Mouse (Mus musculus): ENCODE measurements around the gene Tmem254c. TPM values are rescaled to one million over a fixed set of nuclear protein-coding genes. Genes with fewer than 3 reads are reported as not detected.
"Not testable (repeated sequence)": the region's sequence is repeated elsewhere in the genome, so short reads cannot be mapped to it uniquely, and the experiment has no call there.

The Tmem254c gene
- 19.9 and 24.4 TPM in 2 replicates for polyA plus RNA-seq (2014; fragmentation: Nextera tagmentation; extraction: Ambion mirVana)

GRCm38 (mm10) chr14:26067325-26067633 is at the start of gene Tmem254c:
Gene Tmem254c (minus strand): TSS chr14:26067355.
- not testable (repeated sequence) for H3K4me1 ChIP-seq (ENCODE audit: control insufficient read depth, insufficient read depth, low read length); H3K27ac ChIP-seq (replicated peaks; ENCODE audit: low read depth, low read length); DNase-seq (ENCODE audit: low spot score); H3K27me3 ChIP-seq (ENCODE audit: control insufficient read depth, insufficient read depth, low read length); H3K4me2 ChIP-seq (ENCODE audit: low read depth, severe bottlenecking); H3K4me3 ChIP-seq (ENCODE audit: low read depth, low read length); H3K9ac ChIP-seq (ENCODE audit: low read length); ATAC-seq (ENCODE audit: insufficient number of reproducible peaks, low FRiP score, low TSS enrichment, low read depth); H3K36me3 ChIP-seq (ENCODE audit: control insufficient read depth, insufficient read depth, low read length); H3K9me3 ChIP-seq (ENCODE audit: control insufficient read depth, low read length)
- WGBS: no CpG with 5 or more reads among the region's 10 CpGs

GRCm38 (mm10) chr14:26097622-26098021 is 30.5 kb upstream of the Tmem254c start:
- H3K36me3 ChIP-seq (ENCODE audit: control insufficient read depth, insufficient read depth, low read length); H3K4me2 ChIP-seq (ENCODE audit: low read depth, severe bottlenecking); H3K9me3 ChIP-seq (ENCODE audit: control insufficient read depth, low read length); H3K4me3 ChIP-seq (ENCODE audit: low read depth, low read length); H3K4me1 ChIP-seq (ENCODE audit: control insufficient read depth, insufficient read depth, low read length); DNase-seq (ENCODE audit: low spot score); ATAC-seq (ENCODE audit: insufficient number of reproducible peaks, low FRiP score, low TSS enrichment, low read depth); H3K9ac ChIP-seq (ENCODE audit: low read length); H3K27me3 ChIP-seq (ENCODE audit: control insufficient read depth, insufficient read depth, low read length); H3K27ac ChIP-seq (replicated peaks; ENCODE audit: low read depth, low read length): not testable (repeated sequence)
- no CpG with 5 or more reads among the region's 3 CpGs for WGBS

- no CpG with 5 or more reads among the region's 1 CpGs for whole genome bisulfite sequencing
- not testable (repeated sequence) for H3K4me2 ChIP-seq (ENCODE audit: low read depth, severe bottlenecking); H3K4me1 ChIP-seq (ENCODE audit: control insufficient read depth, insufficient read depth, low read length); H3K27ac ChIP-seq (replicated peaks; ENCODE audit: low read depth, low read length); H3K36me3 ChIP-seq (ENCODE audit: control insufficient read depth, insufficient read depth, low read length); H3K9me3 ChIP-seq (ENCODE audit: control insufficient read depth, low read length); DNase-seq (ENCODE audit: low spot score); H3K4me3 ChIP-seq (ENCODE audit: low read depth, low read length); ATAC-seq (ENCODE audit: insufficient number of reproducible peaks, low FRiP score, low TSS enrichment, low read depth); H3K27me3 ChIP-seq (ENCODE audit: control insufficient read depth, insufficient read depth, low read length); H3K9ac ChIP-seq (ENCODE audit: low read length)
Observed at GRCm38 (mm10) chr14:26081997-26082396, 14.8 kb upstream of the Tmem254c start, which contains the start of gene Cphx3. Gene Cphx3 (plus strand): TSS chr14:26082297.

- H3K4me1 ChIP-seq (ENCODE audit: control insufficient read depth, insufficient read depth, low read length); H3K27me3 ChIP-seq (ENCODE audit: control insufficient read depth, insufficient read depth, low read length); H3K4me3 ChIP-seq (ENCODE audit: low read depth, low read length); ATAC-seq (ENCODE audit: insufficient number of reproducible peaks, low FRiP score, low TSS enrichment, low read depth); H3K9ac ChIP-seq (ENCODE audit: low read length); H3K4me2 ChIP-seq (ENCODE audit: low read depth, severe bottlenecking); DNase-seq (ENCODE audit: low spot score); H3K27ac ChIP-seq (replicated peaks; ENCODE audit: low read depth, low read length); H3K36me3 ChIP-seq (ENCODE audit: control insufficient read depth, insufficient read depth, low read length); H3K9me3 ChIP-seq (ENCODE audit: control insufficient read depth, low read length): not testable (repeated sequence)
- WGBS: no CpG with 5 or more reads among the region's 6 CpGs
Observed at GRCm38 (mm10) chr14:26081216-26081615, 14.1 kb upstream of the Tmem254c start, which contains the start of gene Cphx2. Gene Cphx2 (plus strand): TSS chr14:26081516.

- not testable (repeated sequence) for H3K4me2 ChIP-seq (ENCODE audit: low read depth, severe bottlenecking); H3K9me3 ChIP-seq (ENCODE audit: control insufficient read depth, low read length); H3K4me3 ChIP-seq (ENCODE audit: low read depth, low read length); H3K36me3 ChIP-seq (ENCODE audit: control insufficient read depth, insufficient read depth, low read length); H3K27ac ChIP-seq (replicated peaks; ENCODE audit: low read depth, low read length); ATAC-seq (ENCODE audit: insufficient number of reproducible peaks, low FRiP score, low TSS enrichment, low read depth); H3K9ac ChIP-seq (ENCODE audit: low read length); H3K27me3 ChIP-seq (ENCODE audit: control insufficient read depth, insufficient read depth, low read length); H3K4me1 ChIP-seq (ENCODE audit: control insufficient read depth, insufficient read depth, low read length); DNase-seq (ENCODE audit: low spot score)
- WGBS: no CpG with 5 or more reads among the region's 5 CpGs
Observed at GRCm38 (mm10) chr14:26076620-26077390, 9.7 kb upstream of the Tmem254c start.

- H3K9ac ChIP-seq (ENCODE audit: low read length); H3K27ac ChIP-seq (replicated peaks; ENCODE audit: low read depth, low read length); H3K4me2 ChIP-seq (ENCODE audit: low read depth, severe bottlenecking); ATAC-seq (ENCODE audit: insufficient number of reproducible peaks, low FRiP score, low TSS enrichment, low read depth); H3K27me3 ChIP-seq (ENCODE audit: control insufficient read depth, insufficient read depth, low read length); DNase-seq (ENCODE audit: low spot score); H3K4me1 ChIP-seq (ENCODE audit: control insufficient read depth, insufficient read depth, low read length); H3K4me3 ChIP-seq (ENCODE audit: low read depth, low read length); H3K36me3 ChIP-seq (ENCODE audit: control insufficient read depth, insufficient read depth, low read length); H3K9me3 ChIP-seq (ENCODE audit: control insufficient read depth, low read length): not testable (repeated sequence)
- no CpG with 5 or more reads among the region's 44 CpGs for WGBS
Observed at GRCm38 (mm10) chr14:26066574-26067324, 406 bp downstream of the Tmem254c start.

GRCm38 (mm10) chr14:26059362-26059761 is 7.8 kb downstream of the Tmem254c start:
- not testable (repeated sequence) for H3K9me3 ChIP-seq (ENCODE audit: control insufficient read depth, low read length); H3K4me1 ChIP-seq (ENCODE audit: control insufficient read depth, insufficient read depth, low read length); ATAC-seq (ENCODE audit: insufficient number of reproducible peaks, low FRiP score, low TSS enrichment, low read depth); H3K4me2 ChIP-seq (ENCODE audit: low read depth, severe bottlenecking); H3K4me3 ChIP-seq (ENCODE audit: low read depth, low read length); H3K27me3 ChIP-seq (ENCODE audit: control insufficient read depth, insufficient read depth, low read length); H3K9ac ChIP-seq (ENCODE audit: low read length); H3K36me3 ChIP-seq (ENCODE audit: control insufficient read depth, insufficient read depth, low read length); DNase-seq (ENCODE audit: low spot score); H3K27ac ChIP-seq (replicated peaks; ENCODE audit: low read depth, low read length)
- WGBS: no CpG with 5 or more reads among the region's 6 CpGs

- not testable (repeated sequence) for H3K4me2 ChIP-seq (ENCODE audit: low read depth, severe bottlenecking); H3K9ac ChIP-seq (ENCODE audit: low read length); ATAC-seq (ENCODE audit: insufficient number of reproducible peaks, low FRiP score, low TSS enrichment, low read depth); H3K36me3 ChIP-seq (ENCODE audit: control insufficient read depth, insufficient read depth, low read length); H3K4me3 ChIP-seq (ENCODE audit: low read depth, low read length); H3K27me3 ChIP-seq (ENCODE audit: control insufficient read depth, insufficient read depth, low read length); H3K9me3 ChIP-seq (ENCODE audit: control insufficient read depth, low read length); DNase-seq (ENCODE audit: low spot score); H3K27ac ChIP-seq (replicated peaks; ENCODE audit: low read depth, low read length); H3K4me1 ChIP-seq (ENCODE audit: control insufficient read depth, insufficient read depth, low read length)
- no CpG with 5 or more reads among the region's 3 CpGs for WGBS
Observed at GRCm38 (mm10) chr14:26058184-26058583, 9.0 kb downstream of the Tmem254c start.
